Mouse (Mus musculus): ENCODE results near the gene Chil1.

DNA sequence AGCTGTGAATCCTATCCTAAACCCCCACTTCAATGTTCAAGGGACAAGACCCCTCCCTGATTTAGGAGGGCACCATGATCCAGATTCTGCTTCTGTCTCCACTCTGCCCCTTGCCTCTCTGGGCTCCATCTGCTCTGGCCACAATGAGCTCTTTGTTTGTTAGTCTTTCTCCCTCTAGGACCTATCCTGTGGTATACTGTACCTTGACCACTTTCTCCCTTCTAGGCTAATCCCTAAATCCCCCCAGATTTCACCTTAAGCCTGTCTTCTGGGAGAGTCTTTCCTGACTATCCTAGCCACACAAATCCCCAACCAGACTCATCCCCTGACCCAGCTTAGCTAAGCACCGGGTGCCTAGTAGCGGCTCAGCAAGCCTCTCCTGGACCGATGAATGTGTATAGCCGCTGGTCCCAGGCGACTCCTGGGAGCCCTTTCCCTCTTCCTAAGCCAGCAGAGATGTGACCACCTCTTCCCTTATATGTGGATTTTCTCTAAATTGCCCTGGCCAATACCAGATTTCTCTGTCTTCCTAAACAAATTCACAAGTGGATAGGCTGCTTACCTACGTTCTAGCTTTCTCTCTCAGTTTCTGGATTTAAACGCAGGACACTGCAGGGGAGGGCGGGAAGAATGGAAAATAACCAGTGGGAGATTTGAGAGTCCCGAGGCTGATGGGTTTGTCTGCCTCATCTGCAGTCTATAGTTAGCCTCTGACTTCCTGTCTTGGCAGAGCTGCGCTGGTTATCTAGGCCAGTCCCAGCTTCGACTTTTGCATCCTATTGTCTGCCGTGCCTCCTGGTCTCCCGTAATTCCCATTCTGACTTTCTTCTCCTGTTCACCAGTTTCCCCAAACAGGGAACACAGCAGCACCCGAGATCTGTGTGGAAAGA is 14.3 kb upstream of the Chil1 start:
- TF ChIP-seq CTCF (IDR thresholded peaks at IDR 0.05; ENCODE audit: insufficient read depth, low read depth, low read length): no peak
- TF ChIP-seq POLR2A (IDR thresholded peaks at IDR 0.05; ENCODE audit: insufficient read depth, low read depth, low read length): no peak

All from olfactory bulb, adult 2 months (tissue).